Mouse (Mus musculus) lung, postnatal 0 days (tissue): Measurements from ENCODE around the gene Nelfb. TPM values are rescaled to one million over a fixed set of nuclear protein-coding genes. Genes with fewer than 3 reads are reported as not detected.

Experiments used
- ATAC-seq: fragments of 200-750 bp; cut with Nextera tagmentation; 2 replicates; pipeline ENCODE4 v1.8.0; 2017; ENCODE audit warnings: moderate library complexity
- DNase-seq: peaks from one replicate; pipeline ENCODE4 v3.0.0-alpha.2; 2016; ENCODE audit warnings: low spot score
- H3K27ac ChIP-seq: fragments of 300-500 bp; sonication (generic); 2 replicates; pipeline ENCODE4 v1.5.1; 2014; ENCODE audit warnings: antibody characterized with exemption, mild to moderate bottlenecking, low read length, mixed read lengths
- H3K27me3 ChIP-seq: fragments of 300-500 bp; sonication (generic); replicated peaks from 2 replicates; pipeline ENCODE4 v1.6.1; 2014; ENCODE audit warnings: low read length, mixed read lengths; ENCODE audit not compliant: insufficient read depth
- H3K36me3 ChIP-seq: fragments of 300-500 bp; sonication (generic); 2 replicates; pipeline ENCODE4 v1.6.1; 2014; ENCODE audit warnings: low read length, mixed read lengths; ENCODE audit not compliant: insufficient read depth
- H3K4me1 ChIP-seq: fragments of 300-500 bp; sonication (generic); 2 replicates; pipeline ENCODE4 v1.6.1; 2014; ENCODE audit warnings: antibody characterized with exemption, low read depth, low read length, mixed read lengths; ENCODE audit not compliant: insufficient read depth
- H3K4me2 ChIP-seq: fragments of 300-500 bp; sonication (generic); replicated peaks from 2 replicates; pipeline ENCODE4 v1.6.1; 2014; ENCODE audit warnings: low read depth, mild to moderate bottlenecking, low read length, moderate library complexity, mixed read lengths
- H3K4me3 ChIP-seq: fragments of 300-500 bp; sonication (generic); 2 replicates; pipeline ENCODE4 v1.5.1; 2014; ENCODE audit warnings: low read depth, low read length
- H3K9ac ChIP-seq: fragments of 300-500 bp; sonication (generic); replicated peaks from 2 replicates; pipeline ENCODE4 v1.6.1; 2014; ENCODE audit warnings: low read depth, mild to moderate bottlenecking
- H3K9me3 ChIP-seq: fragments of 300-500 bp; sonication (generic); 2 replicates; pipeline ENCODE4 v1.6.1; 2016; ENCODE audit warnings: low read length, mixed read lengths
- CTCF ChIP-seq: IDR thresholded peaks from 2 replicates; pipeline ENCODE4 v1.5.1; 2016; ENCODE audit warnings: antibody characterized with exemption, mild to moderate bottlenecking
- EP300 ChIP-seq: IDR thresholded peaks from 2 replicates; pipeline ENCODE4 v1.6.1; 2016; ENCODE audit warnings: antibody characterized with exemption, mild to moderate bottlenecking, control low read depth
- WGBS: fragments of 180-500 bp; shearing (Covaris S2); extraction: QIAGEN DNeasy Blood & Tissue Kit; methylation state at CpG from one replicate; pipeline ENCODE4 v1.1.7; 2014; 5-methylcytosine and 5-hydroxymethylcytosine counted together
- polyA plus RNA-seq: library from polyadenylated mRNA; unstranded; fragments of >200 nt; fragmentation: Nextera tagmentation; extraction: Ambion mirVana; gene quantifications from 2 replicates; pipeline ENCODE4 v1.2.1, GENCODE M21; 2015

Gene Nelfb
- polyA plus RNA-seq, 1 experiment from 2014 or later = 74.0 TPM

- ATAC-seq (peak; percentile 59), DNase-seq (peak; percentile 94)
- H3K4me1 ChIP-seq = peaks cover 6% of the 10 kb centered on the region; the same call in 1 of the 2 replicates
- no peaks in the 10 kb centered on the region for H3K9me3 ChIP-seq
- H3K9ac ChIP-seq = peak overlapping the region; percentile 91
- H3K36me3 ChIP-seq = peaks cover 9% of the 10 kb centered on the region
- H3K4me2 ChIP-seq = peak overlapping the region; percentile 79
- TF ChIP-seq CTCF = no peak
- TF ChIP-seq EP300 = no peak
- no peaks in the 10 kb centered on the region for H3K27me3 ChIP-seq
- under 1% methylated on average over 39 of the region's 53 CpGs for WGBS
- peak overlapping the region; percentile 97 for H3K27ac ChIP-seq
- peak overlapping the region; percentile 90 for H3K4me3 ChIP-seq
These were observed 12.6 kb upstream of the Nelfb start for GRCm38 (mm10) chr2:25223681-25224491.

GRCm38 (mm10) chr2:25221331-25221772 lies 10.1 kb upstream of the Nelfb start:
- H3K9me3 ChIP-seq = no peaks in the 10 kb centered on the region
- no peak for DNase-seq
- H3K36me3 ChIP-seq = peaks cover 9% of the 10 kb centered on the region
- H3K4me3 ChIP-seq = no peak overlapping the region
- no peaks in the 10 kb centered on the region for H3K27me3 ChIP-seq
- no peak overlapping the region for H3K9ac ChIP-seq
- ATAC-seq = no peak
- TF ChIP-seq CTCF (no peak), EP300 (no peak)
- no peak overlapping the region for H3K27ac ChIP-seq
- H3K4me2 ChIP-seq = no peak overlapping the region
- 61% methylated on average over 5 of the region's 5 CpGs for WGBS
- peaks cover 6% of the 10 kb centered on the region; the same call in 1 of the 2 replicates for H3K4me1 ChIP-seq

GRCm38 (mm10) chr2:25218445-25218844 lies 7.2 kb upstream of the Nelfb start, which contains the start of gene Fam166a:
Gene Fam166a, plus strand, starts transcription at chr2:25218745.
- Histone ChIP-seq H3K4me3 (no peak within 1 kb of the TSS), H3K9ac (no peak within 1 kb of the TSS), H3K9me3 (no peaks in the 10 kb centered on the region), H3K4me2 (no peak within 1 kb of the TSS), H3K27me3 (no peaks in the 10 kb centered on the region), H3K36me3 (peaks cover 9% of the 10 kb centered on the region), H3K27ac (no peak within 1 kb of the TSS), H3K4me1 (no peaks in the 10 kb centered on the region)
- no peak for ATAC-seq
- TF ChIP-seq CTCF = no peak
- TF ChIP-seq EP300 = no peak
- no peak for DNase-seq

- Histone ChIP-seq H3K9me3 (no peaks in the 10 kb centered on the region), H3K9ac (no peak overlapping the region), H3K36me3 (peaks cover 9% of the 10 kb centered on the region), H3K27ac (no peak overlapping the region), H3K4me3 (no peak overlapping the region), H3K4me1 (no peaks in the 10 kb centered on the region), H3K27me3 (no peaks in the 10 kb centered on the region), H3K4me2 (no peak overlapping the region)
- ATAC-seq (no peak), DNase-seq (no peak)
- TF ChIP-seq CTCF (no peak), EP300 (no peak)
- WGBS = 60% methylated on average over 2 of the region's 2 CpGs
These were observed 6.4 kb upstream of the Nelfb start for GRCm38 (mm10) chr2:25217666-25218065.

- WGBS = 53% methylated on average over 3 of the region's 3 CpGs
- no peak within 1 kb of the TSS for H3K27ac ChIP-seq
These were observed 3.2 kb upstream of the Nelfb start, which contains the start of gene Stpg3 for GRCm38 (mm10) chr2:25214444-25214843. Gene Stpg3, minus strand, starts transcription at chr2:25214637.

GRCm38 (mm10) chr2:25213266-25213865 lies 2.1 kb upstream of the Nelfb start:
- Histone ChIP-seq H3K4me2 (no peak overlapping the region), H3K36me3 (no peaks in the 10 kb centered on the region), H3K9me3 (no peaks in the 10 kb centered on the region), H3K9ac (no peak overlapping the region), H3K4me3 (no peak overlapping the region), H3K27ac (no peak overlapping the region), H3K4me1 (peaks cover 6% of the 10 kb centered on the region; the same call in 1 of the 2 replicates), H3K27me3 (no peaks in the 10 kb centered on the region)
- TF ChIP-seq CTCF = no peak
- no peak for TF ChIP-seq EP300
- no peak for DNase-seq
- WGBS = 61% methylated on average over 21 of the region's 23 CpGs
- no peak for ATAC-seq

More at GRCm38 (mm10) chr2:25214444-25214843, 3.2 kb upstream of the Nelfb start, which contains the start of gene Stpg3:
- H3K4me3 ChIP-seq = no peak within 1 kb of the TSS
- H3K9me3 ChIP-seq = no peaks in the 10 kb centered on the region
- H3K4me1 ChIP-seq = peaks cover 6% of the 10 kb centered on the region; the same call in 1 of the 2 replicates
- no peak within 1 kb of the TSS for H3K4me2 ChIP-seq
- ATAC-seq = no peak
- no peaks in the 10 kb centered on the region for H3K27me3 ChIP-seq
- TF ChIP-seq CTCF = no peak
- no peak for TF ChIP-seq EP300
- DNase-seq = no peak
- no peak within 1 kb of the TSS for H3K9ac ChIP-seq
- no peaks in the 10 kb centered on the region for H3K36me3 ChIP-seq
